Mouse (Mus musculus) intestine, embryonic 15.5 days (tissue): ENCODE results near the gene Rpl31. TPM values are rescaled to one million over a fixed set of nuclear protein-coding genes. Genes with fewer than 3 reads are reported as not detected.
A peak's percentile ranks its signal among the peaks of the same experiment; 100 is the strongest.

Source experiments
- ATAC-seq: fragments of 200-750 bp; cut with Nextera tagmentation; 2 replicates; pipeline ENCODE4 v1.8.0; 2017; ENCODE audit warnings: moderate TSS enrichment, moderate library complexity
- H3K27ac ChIP-seq: fragments of 300-500 bp; sonication (generic); 2 replicates; pipeline ENCODE4 v1.5.1; 2015; ENCODE audit warnings: mild to moderate bottlenecking, inconsistent platforms
- H3K27me3 ChIP-seq: fragments of 300-500 bp; sonication (generic); replicated peaks from 2 replicates; pipeline ENCODE4 v1.6.1; 2015; ENCODE audit warnings: inconsistent platforms
- H3K36me3 ChIP-seq: fragments of 300-500 bp; sonication (generic); 2 replicates; pipeline ENCODE4 v1.6.1; 2015; ENCODE audit warnings: inconsistent platforms
- H3K4me1 ChIP-seq: fragments of 300-500 bp; sonication (generic); replicated peaks from 2 replicates; pipeline ENCODE4 v1.6.1; 2015; ENCODE audit warnings: inconsistent platforms
- H3K4me2 ChIP-seq: fragments of 300-500 bp; sonication (generic); replicated peaks from 2 replicates; pipeline ENCODE4 v1.6.1; 2015; ENCODE audit warnings: mild to moderate bottlenecking, inconsistent platforms
- H3K4me3 ChIP-seq: fragments of 300-500 bp; sonication (generic); replicated peaks from 2 replicates; pipeline ENCODE4 v1.5.1; 2015; ENCODE audit warnings: inconsistent platforms
- H3K9ac ChIP-seq: fragments of 300-500 bp; sonication (generic); 2 replicates; pipeline ENCODE4 v1.6.1; 2015; ENCODE audit warnings: inconsistent platforms
- H3K9me3 ChIP-seq: fragments of 300-500 bp; sonication (generic); 2 replicates; pipeline ENCODE4 v1.6.1; 2016; ENCODE audit warnings: inconsistent platforms
- WGBS: fragments of 180-500 bp; shearing (Covaris S2); methylation state at CpG from one replicate; pipeline ENCODE4 v1.1.7; 2015; 5-methylcytosine and 5-hydroxymethylcytosine counted together
- polyA plus RNA-seq: library from polyadenylated mRNA; unstranded; fragments of >200 nt; fragmentation: Nextera tagmentation; extraction: Ambion mirVana; gene quantifications from 2 replicates; pipeline ENCODE4 v1.2.1, GENCODE M21; 2015

Gene Rpl31
- polyA plus RNA-seq, 1 experiment from 2014 or later, result 550 TPM

- Histone ChIP-seq H3K9me3 (no peaks in the 10 kb centered on the region), H3K4me2 (no peak overlapping the region), H3K36me3 (no peaks in the 10 kb centered on the region), H3K4me3 (no peak overlapping the region), H3K27me3 (no peaks in the 10 kb centered on the region), H3K4me1 (no peaks in the 10 kb centered on the region), H3K9ac (no peak overlapping the region), H3K27ac (no peak overlapping the region)
- 85% methylated on average over 11 of the region's 11 CpGs for WGBS
- no peak for ATAC-seq
These were observed 21.7 kb downstream of the Rpl31 start for GRCm38 (mm10) chr1:39389338-39389737.

- no peak overlapping the region for H3K4me2 ChIP-seq
- H3K27ac ChIP-seq, result no peak overlapping the region
- H3K4me1 ChIP-seq, result no peaks in the 10 kb centered on the region
- ATAC-seq, result no peak
- 88% methylated on average over 6 of the region's 6 CpGs for WGBS
- no peak overlapping the region for H3K9ac ChIP-seq
- no peaks in the 10 kb centered on the region for H3K36me3 ChIP-seq
- no peaks in the 10 kb centered on the region for H3K9me3 ChIP-seq
- no peaks in the 10 kb centered on the region for H3K27me3 ChIP-seq
- H3K4me3 ChIP-seq, result no peak overlapping the region
These were observed 24.0 kb downstream of the Rpl31 start for GRCm38 (mm10) chr1:39391652-39392051.

GRCm38 (mm10) chr1:39392189-39392588 lies 24.5 kb downstream of the Rpl31 start:
- Histone ChIP-seq H3K4me2 (no peak overlapping the region), H3K27ac (no peak overlapping the region), H3K4me1 (no peaks in the 10 kb centered on the region), H3K9ac (no peak overlapping the region), H3K9me3 (no peaks in the 10 kb centered on the region), H3K36me3 (no peaks in the 10 kb centered on the region), H3K27me3 (no peaks in the 10 kb centered on the region), H3K4me3 (no peak overlapping the region)
- 61% methylated on average over 3 of the region's 3 CpGs for WGBS
- ATAC-seq, result peak; percentile 76

- Histone ChIP-seq H3K36me3 (no peaks in the 10 kb centered on the region), H3K9ac (no peak overlapping the region), H3K27ac (no peak overlapping the region), H3K9me3 (no peaks in the 10 kb centered on the region), H3K4me2 (no peak overlapping the region), H3K4me1 (no peaks in the 10 kb centered on the region), H3K27me3 (no peaks in the 10 kb centered on the region), H3K4me3 (no peak overlapping the region)
- no peak for ATAC-seq
- 81% methylated on average over 8 of the region's 8 CpGs for WGBS
These were observed 25.7 kb downstream of the Rpl31 start for GRCm38 (mm10) chr1:39393217-39393867.

GRCm38 (mm10) chr1:39394096-39394495 lies 26.5 kb downstream of the Rpl31 start:
- Histone ChIP-seq H3K9ac (no peak overlapping the region), H3K27ac (no peak overlapping the region), H3K27me3 (no peaks in the 10 kb centered on the region), H3K4me2 (no peak overlapping the region), H3K36me3 (no peaks in the 10 kb centered on the region), H3K4me1 (no peaks in the 10 kb centered on the region), H3K4me3 (no peak overlapping the region), H3K9me3 (no peaks in the 10 kb centered on the region)
- 75% methylated on average over 10 of the region's 10 CpGs for WGBS
- no peak for ATAC-seq

- H3K4me1 ChIP-seq, result no peaks in the 10 kb centered on the region
- H3K4me3 ChIP-seq, result no peak overlapping the region
- WGBS, result 88% methylated on average over 3 of the region's 3 CpGs
- H3K9ac ChIP-seq, result no peak overlapping the region
- no peak overlapping the region for H3K27ac ChIP-seq
- no peaks in the 10 kb centered on the region for H3K36me3 ChIP-seq
- no peak overlapping the region for H3K4me2 ChIP-seq
- no peaks in the 10 kb centered on the region for H3K9me3 ChIP-seq
- H3K27me3 ChIP-seq, result no peaks in the 10 kb centered on the region
- ATAC-seq, result no peak
These were observed 27.0 kb downstream of the Rpl31 start for GRCm38 (mm10) chr1:39394650-39395049.

DNA sequence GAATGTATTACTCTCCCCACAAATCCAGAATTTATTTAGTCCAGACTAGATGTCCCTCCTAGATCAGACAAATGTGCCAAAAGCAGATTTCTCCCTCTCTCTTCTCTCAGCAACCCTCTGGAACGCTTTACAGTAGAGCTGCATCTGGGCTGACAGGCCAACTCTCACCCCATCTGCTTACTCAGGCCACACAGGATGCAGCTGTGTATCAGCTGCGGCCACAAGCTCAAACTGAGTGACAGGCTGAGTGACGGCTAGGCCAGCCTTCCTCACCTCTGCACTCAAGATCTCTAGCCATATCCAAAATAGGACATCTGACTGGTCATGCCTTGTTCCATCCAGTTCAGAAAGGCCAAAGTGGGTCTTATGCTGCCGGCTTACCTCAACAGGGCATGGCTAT lies 28.7 kb downstream of the Rpl31 start:
- Histone ChIP-seq H3K9ac (no peak overlapping the region), H3K9me3 (no peaks in the 10 kb centered on the region), H3K4me2 (no peak overlapping the region), H3K27me3 (no peaks in the 10 kb centered on the region), H3K4me1 (no peaks in the 10 kb centered on the region), H3K36me3 (no peaks in the 10 kb centered on the region), H3K27ac (no peak overlapping the region), H3K4me3 (no peak overlapping the region)
- ATAC-seq, result no peak
- 61% methylated on average over 4 of the region's 4 CpGs for WGBS

DNA sequence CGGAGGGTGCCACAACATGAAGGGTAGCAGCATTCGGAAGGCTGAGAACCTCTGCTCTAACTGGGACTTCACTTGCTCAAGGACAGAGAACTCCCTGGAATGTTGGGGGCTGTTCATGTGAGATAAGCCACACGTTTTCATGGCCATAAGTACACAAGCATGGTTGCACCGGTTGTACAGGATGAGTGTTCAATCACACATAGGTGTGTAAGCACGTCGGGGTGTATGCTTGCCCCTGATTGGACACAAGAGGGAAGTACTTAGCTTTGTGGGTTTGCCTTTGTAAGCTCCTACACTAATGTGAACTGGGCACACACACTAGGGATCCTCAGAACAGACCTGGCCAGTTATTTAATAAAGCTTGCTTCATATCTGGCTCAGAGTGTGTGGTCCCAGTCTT lies 30.6 kb downstream of the Rpl31 start:
- no peak overlapping the region for H3K4me2 ChIP-seq
- no peaks in the 10 kb centered on the region for H3K9me3 ChIP-seq
- ATAC-seq, result no peak
- H3K27ac ChIP-seq, result no peak overlapping the region
- no peak overlapping the region for H3K4me3 ChIP-seq
- no peaks in the 10 kb centered on the region for H3K4me1 ChIP-seq
- H3K36me3 ChIP-seq, result no peaks in the 10 kb centered on the region
- 77% methylated on average over 6 of the region's 6 CpGs for WGBS
- no peak overlapping the region for H3K9ac ChIP-seq
- H3K27me3 ChIP-seq, result no peaks in the 10 kb centered on the region

GRCm38 (mm10) chr1:39399228-39399627 lies 31.6 kb downstream of the Rpl31 start:
- no peaks in the 10 kb centered on the region for H3K9me3 ChIP-seq
- H3K36me3 ChIP-seq, result no peaks in the 10 kb centered on the region
- 45% methylated on average over 4 of the region's 4 CpGs for WGBS
- no peak overlapping the region for H3K4me2 ChIP-seq
- H3K27ac ChIP-seq, result no peak overlapping the region
- no peaks in the 10 kb centered on the region for H3K27me3 ChIP-seq
- no peak for ATAC-seq
- no peaks in the 10 kb centered on the region for H3K4me1 ChIP-seq
- no peak overlapping the region for H3K9ac ChIP-seq
- H3K4me3 ChIP-seq, result no peak overlapping the region

- H3K4me1 ChIP-seq, result no peaks in the 10 kb centered on the region
- no peak overlapping the region for H3K4me3 ChIP-seq
- no peak overlapping the region for H3K27ac ChIP-seq
- no peaks in the 10 kb centered on the region for H3K9me3 ChIP-seq
- H3K36me3 ChIP-seq, result no peaks in the 10 kb centered on the region
- ATAC-seq, result no peak
- no peak overlapping the region for H3K9ac ChIP-seq
- WGBS, result 91% methylated on average over 3 of the region's 3 CpGs
- H3K4me2 ChIP-seq, result no peak overlapping the region
- no peaks in the 10 kb centered on the region for H3K27me3 ChIP-seq
These were observed 32.5 kb downstream of the Rpl31 start for GRCm38 (mm10) chr1:39400173-39400572.

DNA sequence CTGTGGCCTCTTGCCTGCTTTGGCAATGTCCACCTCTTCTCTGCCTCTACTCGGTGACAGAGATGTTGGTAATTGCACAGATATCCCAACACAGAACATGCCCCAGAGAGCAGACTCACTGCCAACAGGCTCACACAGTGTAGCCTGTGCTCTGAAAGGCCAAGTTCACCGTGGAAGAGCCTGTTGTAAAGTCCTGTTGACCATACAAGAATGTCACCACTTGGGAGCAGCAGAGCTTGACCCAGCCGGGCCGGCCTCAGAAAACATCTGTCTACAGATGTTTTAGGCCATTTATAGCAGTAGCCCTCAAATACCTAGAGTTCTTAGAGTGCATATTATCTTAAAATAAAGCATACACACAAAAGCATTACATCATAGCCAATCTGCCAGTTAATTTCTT lies 39.5 kb downstream of the Rpl31 start:
- Histone ChIP-seq H3K27me3 (no peaks in the 10 kb centered on the region), H3K27ac (no peak overlapping the region), H3K4me3 (no peak overlapping the region), H3K36me3 (no peaks in the 10 kb centered on the region), H3K9me3 (no peaks in the 10 kb centered on the region), H3K9ac (no peak overlapping the region), H3K4me2 (no peak overlapping the region), H3K4me1 (no peaks in the 10 kb centered on the region)
- WGBS, result 65% methylated on average over 4 of the region's 4 CpGs
- no peak for ATAC-seq

GRCm38 (mm10) chr1:39408123-39408522 lies 40.5 kb downstream of the Rpl31 start:
- no peaks in the 10 kb centered on the region for H3K4me1 ChIP-seq
- H3K4me2 ChIP-seq, result no peak overlapping the region
- no peak overlapping the region for H3K9ac ChIP-seq
- H3K27ac ChIP-seq, result no peak overlapping the region
- no peaks in the 10 kb centered on the region for H3K27me3 ChIP-seq
- no peak overlapping the region for H3K4me3 ChIP-seq
- 92% methylated on average over 6 of the region's 6 CpGs for WGBS
- ATAC-seq, result peak; percentile 49; the same call in 1 of the 2 replicates
- no peaks in the 10 kb centered on the region for H3K36me3 ChIP-seq
- no peaks in the 10 kb centered on the region for H3K9me3 ChIP-seq

- Histone ChIP-seq H3K4me3 (no peak overlapping the region), H3K4me2 (no peak overlapping the region), H3K4me1 (no peaks in the 10 kb centered on the region), H3K36me3 (no peaks in the 10 kb centered on the region), H3K9me3 (no peaks in the 10 kb centered on the region), H3K9ac (no peak overlapping the region), H3K27ac (no peak overlapping the region), H3K27me3 (no peaks in the 10 kb centered on the region)
- 47% methylated on average over 7 of the region's 7 CpGs for WGBS
- ATAC-seq, result 0 out of 2 replicates have a peak, but pooled peaks have one; percentile 20
These were observed 41.0 kb downstream of the Rpl31 start for GRCm38 (mm10) chr1:39408668-39409067.
